Mouse (Mus musculus) brain, embryonic 14.5 days (tissue): ENCODE measurements at regions not wholly inside any gene's neighbourhood (a gene's known extent, or its start where the extent isn't known, plus 50 kb on each side); places are given as distances from the start of the nearest gene placed in this dataset.

Experiments used
- CTCF ChIP-seq: fragments of 200-500 bp; IDR thresholded peaks from 2 replicates; pipeline ENCODE4 v1.5.1; 2012; ENCODE audit warnings: inconsistent platforms, mild to moderate bottlenecking, moderate library complexity, borderline replicate concordance; ENCODE audit not compliant: insufficient read depth, insufficient read length; ENCODE audit errors: extremely low read depth
- POLR2A ChIP-seq: fragments of 200-500 bp; IDR thresholded peaks from 2 replicates; pipeline ENCODE4 v1.6.1; 2012; ENCODE audit warnings: mild to moderate bottlenecking, inconsistent platforms, borderline replicate concordance; ENCODE audit not compliant: poor library complexity, insufficient read depth, insufficient read length, severe bottlenecking; ENCODE audit errors: extremely low read depth

- TF ChIP-seq CTCF (no peak), POLR2A (no peak)
Observed at GRCm38 (mm10) chr8:109109390-109109789, 384.4 kb upstream of the Pmfbp1 start.
